Mouse (Mus musculus): ENCODE data around the gene Gna11. TPM values are rescaled to one million over a fixed set of nuclear protein-coding genes. Genes with fewer than 3 reads are reported as not detected.

The Gna11 gene
- polyA plus RNA-seq, 1 experiment = 26.3 TPM

DNA sequence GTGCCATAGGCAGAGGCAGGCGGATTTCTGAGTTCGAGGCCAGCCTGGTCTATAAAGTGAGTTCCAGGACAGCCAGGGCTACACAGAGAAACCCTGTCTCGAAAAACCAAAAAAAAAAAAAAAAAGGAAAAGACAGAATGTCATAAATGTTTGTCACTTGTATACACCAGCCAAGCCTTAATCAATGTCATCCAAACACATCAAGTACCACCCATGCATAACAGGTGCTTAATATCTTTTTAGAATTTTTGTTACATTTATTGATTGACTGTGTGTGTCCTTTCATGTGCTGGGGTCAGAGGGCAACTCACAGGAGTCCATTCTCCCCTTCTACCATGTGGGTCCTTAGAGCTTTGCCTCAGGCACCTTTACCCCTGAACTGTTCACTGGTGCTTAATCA lies 45.0 kb downstream of the Gna11 start, which contains the start of gene S1pr4:
Gene S1pr4, minus strand, starts transcription at position 101 of the 400 bp plus-strand sequence.
- Histone ChIP-seq H3K36me3 (ENCODE audit: control insufficient read depth, insufficient read depth, low read length) (no peaks in the 10 kb centered on the region), H3K4me1 (ENCODE audit: control insufficient read depth, insufficient read depth, low read length) (peaks cover 12% of the 10 kb centered on the region), H3K27me3 (ENCODE audit: control insufficient read depth, insufficient read depth, low read length) (no peaks in the 10 kb centered on the region), H3K27ac (ENCODE audit: control insufficient read depth, insufficient read depth, low read depth, low read length) (no peak within 1 kb of the TSS), H3K4me3 (ENCODE audit: control insufficient read depth, low read depth, low read length) (no peak within 1 kb of the TSS)
- no peak for TF ChIP-seq POLR2A (IDR thresholded peaks at IDR 0.05; ENCODE audit: control insufficient read depth, low read depth, low read length)

GRCm38 (mm10) chr10:81499250-81499901 lies 45.6 kb downstream of the Gna11 start:
- TF ChIP-seq CTCF (IDR thresholded peaks at IDR 0.05; ENCODE audit: control insufficient read depth, insufficient read depth, insufficient replicate concordance, low read depth, low read length) (no peak), POLR2A (IDR thresholded peaks at IDR 0.05; ENCODE audit: control insufficient read depth, low read depth, low read length) (no peak)
- Histone ChIP-seq H3K27ac (ENCODE audit: control insufficient read depth, insufficient read depth, low read depth, low read length) (no peak overlapping the region), H3K4me3 (ENCODE audit: control insufficient read depth, low read depth, low read length) (no peak overlapping the region)

GRCm38 (mm10) chr10:81498316-81499249 lies 46.4 kb downstream of the Gna11 start:
- H3K4me3 ChIP-seq (ENCODE audit: control insufficient read depth, low read depth, low read length) = no peak overlapping the region
- TF ChIP-seq POLR2A (IDR thresholded peaks at IDR 0.05; ENCODE audit: control insufficient read depth, low read depth, low read length) = no peak
- peak; percentile 27; the same call in 1 of the 2 replicates for TF ChIP-seq CTCF (IDR thresholded peaks at IDR 0.05; ENCODE audit: control insufficient read depth, insufficient read depth, insufficient replicate concordance, low read depth, low read length)
- H3K27me3 ChIP-seq (ENCODE audit: control insufficient read depth, insufficient read depth, low read length) = no peaks in the 10 kb centered on the region
- H3K27ac ChIP-seq (ENCODE audit: control insufficient read depth, insufficient read depth, low read depth, low read length) = no peak overlapping the region
- H3K36me3 ChIP-seq (ENCODE audit: control insufficient read depth, insufficient read depth, low read length) = no peaks in the 10 kb centered on the region
- H3K4me1 ChIP-seq (ENCODE audit: control insufficient read depth, insufficient read depth, low read length) = peaks cover 14% of the 10 kb centered on the region

More at GRCm38 (mm10) chr10:81499250-81499901, 45.6 kb downstream of the Gna11 start:
- Histone ChIP-seq H3K27me3 (ENCODE audit: control insufficient read depth, insufficient read depth, low read length) (no peaks in the 10 kb centered on the region), H3K4me1 (ENCODE audit: control insufficient read depth, insufficient read depth, low read length) (peaks cover 14% of the 10 kb centered on the region), H3K36me3 (ENCODE audit: control insufficient read depth, insufficient read depth, low read length) (no peaks in the 10 kb centered on the region)

- Histone ChIP-seq H3K27ac (ENCODE audit: control insufficient read depth, insufficient read depth, low read depth, low read length) (no peak overlapping the region), H3K27me3 (ENCODE audit: control insufficient read depth, insufficient read depth, low read length) (no peaks in the 10 kb centered on the region), H3K36me3 (ENCODE audit: control insufficient read depth, insufficient read depth, low read length) (no peaks in the 10 kb centered on the region), H3K4me3 (ENCODE audit: control insufficient read depth, low read depth, low read length) (no peak overlapping the region), H3K4me1 (ENCODE audit: control insufficient read depth, insufficient read depth, low read length) (peaks cover 10% of the 10 kb centered on the region)
- no peak for TF ChIP-seq CTCF (IDR thresholded peaks at IDR 0.05; ENCODE audit: control insufficient read depth, insufficient read depth, insufficient replicate concordance, low read depth, low read length)
- TF ChIP-seq POLR2A (IDR thresholded peaks at IDR 0.05; ENCODE audit: control insufficient read depth, low read depth, low read length) = no peak
Measured at GRCm38 (mm10) chr10:81497401-81498270, 47.4 kb downstream of the Gna11 start.

DNA sequence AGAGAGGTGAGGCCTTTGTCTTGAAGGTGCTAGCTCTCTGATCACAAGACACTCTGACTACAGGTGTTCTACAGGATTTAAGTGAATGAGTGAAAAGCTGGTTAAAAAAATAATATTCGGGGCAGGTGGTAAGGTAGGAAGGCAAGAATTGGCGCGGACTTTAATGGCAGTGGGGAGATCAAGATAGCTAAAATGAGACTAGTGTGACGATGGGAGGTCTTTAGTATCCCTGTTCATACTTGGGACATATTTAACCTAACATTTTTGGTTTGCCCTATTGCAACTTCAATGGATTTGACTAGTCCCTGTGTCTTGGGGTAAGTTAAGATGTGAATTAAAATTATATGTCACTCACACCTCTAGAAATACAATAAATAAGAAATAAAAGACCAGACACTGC lies 48.0 kb downstream of the Gna11 start:
- Histone ChIP-seq H3K4me3 (ENCODE audit: control insufficient read depth, low read depth, low read length) (no peak overlapping the region), H3K36me3 (ENCODE audit: control insufficient read depth, insufficient read depth, low read length) (no peaks in the 10 kb centered on the region), H3K4me1 (ENCODE audit: control insufficient read depth, insufficient read depth, low read length) (peaks cover 10% of the 10 kb centered on the region), H3K27ac (ENCODE audit: control insufficient read depth, insufficient read depth, low read depth, low read length) (no peak overlapping the region), H3K27me3 (ENCODE audit: control insufficient read depth, insufficient read depth, low read length) (no peaks in the 10 kb centered on the region)
- TF ChIP-seq CTCF (IDR thresholded peaks at IDR 0.05; ENCODE audit: control insufficient read depth, insufficient read depth, insufficient replicate concordance, low read depth, low read length) (no peak), POLR2A (IDR thresholded peaks at IDR 0.05; ENCODE audit: control insufficient read depth, low read depth, low read length) (no peak)

DNA sequence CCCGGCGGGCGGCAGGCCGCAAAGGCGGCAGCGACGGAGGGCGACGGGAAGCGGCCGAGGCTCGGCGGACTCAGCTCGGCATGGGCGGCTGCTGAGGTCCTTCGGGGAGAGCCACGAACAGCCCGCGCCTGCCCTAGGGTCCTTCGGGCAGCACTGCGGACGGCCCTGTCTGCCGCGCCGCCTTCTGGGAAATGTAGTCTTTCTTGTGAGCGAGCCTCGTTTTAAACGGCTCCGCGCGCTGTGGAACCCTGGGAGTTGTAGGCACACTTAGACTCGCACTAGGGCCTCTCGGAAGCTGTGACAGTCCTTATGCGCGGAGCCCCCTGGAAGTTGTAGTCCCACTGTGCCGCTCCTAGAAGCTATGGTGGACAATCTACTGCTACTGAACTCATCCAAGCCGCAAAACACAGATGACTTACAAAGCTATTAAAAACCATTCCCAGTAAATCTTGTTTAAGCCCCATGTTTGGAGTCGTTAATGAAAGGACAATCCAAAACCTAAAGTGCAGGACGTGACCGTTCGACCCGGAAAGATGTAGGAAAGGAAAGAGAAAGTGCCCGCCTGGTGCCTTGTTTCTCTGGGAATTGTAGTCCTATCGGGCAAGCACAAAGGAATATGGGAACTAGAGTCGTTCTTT lies 48.6 kb downstream of the Gna11 start, which contains the start of gene Ncln:
Gene Ncln, minus strand, starts transcription at position 129 of the 638 bp plus-strand sequence.
- TF ChIP-seq POLR2A (IDR thresholded peaks at IDR 0.05; ENCODE audit: control insufficient read depth, low read depth, low read length) = peak; percentile 63
- TF ChIP-seq CTCF (IDR thresholded peaks at IDR 0.05; ENCODE audit: control insufficient read depth, insufficient read depth, insufficient replicate concordance, low read depth, low read length) = no peak
- Histone ChIP-seq H3K4me3 (ENCODE audit: control insufficient read depth, low read depth, low read length) (peak within 1 kb of the TSS; percentile 99), H3K27me3 (ENCODE audit: control insufficient read depth, insufficient read depth, low read length) (no peaks in the 10 kb centered on the region), H3K27ac (ENCODE audit: control insufficient read depth, insufficient read depth, low read depth, low read length) (peak within 1 kb of the TSS; percentile 77), H3K36me3 (ENCODE audit: control insufficient read depth, insufficient read depth, low read length) (no peaks in the 10 kb centered on the region), H3K4me1 (ENCODE audit: control insufficient read depth, insufficient read depth, low read length) (peaks cover 10% of the 10 kb centered on the region)
